27 mouse cellular contexts compared by ENCODE assay signal in genomic region chr12:17588436-17588835, GRCm38 (mm10).
"Had no signal": no experiment of that assay in that cellular context is flagged by ENCODE, and none has a peak within 500 bp of the region (broad histone marks: within the 10 kb centered on the region; RNA-seq: fewer than 3 reads in every experiment).

No protein-coding gene starts in this region.

- ATAC-seq: hindbrain, embryonic 16.5 days; hindbrain, postnatal 0 days; inflammation-experienced regulatory T-cells, adult 6 months; intestine, embryonic 15.5 days; intestine, embryonic 16.5 days; intestine, postnatal 0 days had no signal

- H3K4me1 ChIP-seq: heart, embryonic 13.5 days; heart, embryonic 15.5 days; hindbrain, embryonic 12.5 days; intestine, embryonic 15.5 days had no signal

- H3K4me2 ChIP-seq: heart, embryonic 11.5 days; heart, embryonic 13.5 days; heart, embryonic 15.5 days; hindbrain, embryonic 12.5 days; hindbrain, embryonic 13.5 days; hindbrain, embryonic 14.5 days; hindbrain, embryonic 15.5 days; intestine, embryonic 15.5 days; kidney, embryonic 15.5 days had no signal

- H3K9me3 ChIP-seq: heart, embryonic 13.5 days; heart, embryonic 15.5 days; hindbrain, embryonic 10.5 days; hindbrain, embryonic 12.5 days; hindbrain, embryonic 13.5 days; hindbrain, embryonic 15.5 days; intestine, embryonic 15.5 days; kidney, embryonic 15.5 days had no signal

- H3K4me3 ChIP-seq: heart, embryonic 13.5 days; heart, embryonic 15.5 days; hindbrain, embryonic 10.5 days; hindbrain, embryonic 12.5 days; hindbrain, embryonic 13.5 days; hindbrain, embryonic 15.5 days; intestine, embryonic 15.5 days; kidney, embryonic 15.5 days; layer of hippocampus, adult 2 months; left cerebral cortex, adult 2 months had no signal

- DNase-seq: heart, postnatal 10 days; heart, postnatal 14 days; heart, postnatal 36 days; kidney, adult 11 months; kidney, postnatal 10 days; kidney, postnatal 14 days; kidney, postnatal 4 days; layer of hippocampus, adult 9-11 months; layer of hippocampus, postnatal 36 days had no signal

- H3K9ac ChIP-seq: heart, embryonic 13.5 days; heart, embryonic 15.5 days; hindbrain, embryonic 12.5 days; hindbrain, embryonic 13.5 days; hindbrain, embryonic 14.5 days; hindbrain, embryonic 15.5 days; intestine, embryonic 15.5 days; kidney, embryonic 15.5 days had no signal

- H3K27ac ChIP-seq: heart, embryonic 13.5 days; heart, embryonic 15.5 days; hindbrain, embryonic 10.5 days; hindbrain, embryonic 12.5 days; hindbrain, embryonic 13.5 days; hindbrain, embryonic 14.5 days; hindbrain, embryonic 15.5 days; hindbrain, postnatal 0 days; intestine, embryonic 15.5 days; kidney, embryonic 15.5 days; kidney, postnatal 0 days; layer of hippocampus, adult 2 months; left cerebral cortex, adult 2 months had no signal

- H3K36me3 ChIP-seq: heart, embryonic 13.5 days; heart, embryonic 15.5 days; hindbrain, embryonic 10.5 days; hindbrain, embryonic 12.5 days; hindbrain, embryonic 13.5 days; hindbrain, embryonic 15.5 days; intestine, embryonic 15.5 days; kidney, embryonic 15.5 days had no signal

- H3K27me3 ChIP-seq: heart, embryonic 13.5 days; heart, embryonic 15.5 days; hindbrain, embryonic 12.5 days; hindbrain, embryonic 13.5 days; hindbrain, embryonic 15.5 days; intestine, embryonic 15.5 days; kidney, embryonic 15.5 days had no signal
